Mouse (Mus musculus): ENCODE data around the gene Olfr969.

DNA sequence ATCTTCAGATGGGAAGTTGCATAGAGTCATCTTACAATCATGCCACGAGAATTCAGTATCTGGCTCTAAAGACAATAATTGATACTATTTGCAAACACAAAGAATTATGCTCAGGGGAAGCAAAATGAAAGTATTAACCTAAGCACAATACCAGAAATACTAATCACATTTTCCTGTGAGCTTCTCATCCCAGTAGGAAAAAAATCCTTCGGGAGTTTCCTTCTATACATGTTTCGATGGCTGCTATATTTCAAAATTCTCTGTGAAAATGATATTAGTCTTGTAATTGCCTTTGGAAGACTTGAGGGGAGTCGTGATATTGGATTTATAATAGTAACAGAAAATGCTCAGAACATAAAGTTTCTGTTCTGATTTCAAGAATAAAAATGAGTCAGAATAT lies 17.8 kb downstream of the Olfr969 start, which contains the start of gene Olfr970:
- no peak for TF ChIP-seq CTCF (IDR thresholded peaks at IDR 0.05; ENCODE audit: borderline replicate concordance, insufficient read depth, low read length)
- no peak for TF ChIP-seq POLR2A (IDR thresholded peaks at IDR 0.05; ENCODE audit: low read depth, low read length)

Measured in embryonic fibroblast, embryonic 13.5 days (primary cell).